Mouse (Mus musculus) frontal cortex, postnatal 14 days (tissue): ENCODE measurements around the gene Mrpl22.
"Not testable (repeated sequence)": the region's sequence is repeated elsewhere in the genome, so short reads cannot be mapped to it uniquely, and the experiment has no call there.

ENCODE experiments used
- DNase-seq, 2 experiments: peaks; one replicate each; pipeline ENCODE4 v3.0.0; 2022; ENCODE audit warnings: low spot score in 2 of 2

Mrpl22 gene

DNA sequence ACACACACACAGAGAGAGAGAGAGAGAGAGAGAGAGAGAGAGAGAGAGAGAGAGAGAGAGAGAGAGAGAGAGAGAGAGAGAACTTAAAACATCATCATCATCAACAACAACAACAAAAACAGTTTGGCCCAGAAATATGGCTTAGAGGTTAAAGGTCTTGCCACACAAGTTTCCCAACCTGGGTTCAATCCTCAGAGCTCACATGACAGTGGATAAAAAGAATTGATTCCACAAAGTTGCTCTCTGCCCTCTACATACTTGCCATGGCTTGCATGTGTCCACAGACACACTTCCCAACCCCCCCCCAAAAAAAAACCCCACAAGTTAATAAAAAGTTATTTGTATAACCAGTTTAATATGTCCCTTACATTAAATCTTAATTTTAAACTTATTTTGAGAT lies 55.0 kb downstream of the Mrpl22 start:
- DNase-seq = no peak

- DNase-seq = not testable (repeated sequence)
Measured at GRCm38 (mm10) chr11:58228021-58228420, 56.6 kb downstream of the Mrpl22 start.
